Mouse (Mus musculus) spleen, adult 12 weeks (tissue): ENCODE results near the gene Flt4.

ENCODE experiments used
- DNase-seq: peaks from one replicate; pipeline ENCODE4 v3.0.0; 2022; ENCODE audit warnings: low spot score

Flt4 gene

DNA sequence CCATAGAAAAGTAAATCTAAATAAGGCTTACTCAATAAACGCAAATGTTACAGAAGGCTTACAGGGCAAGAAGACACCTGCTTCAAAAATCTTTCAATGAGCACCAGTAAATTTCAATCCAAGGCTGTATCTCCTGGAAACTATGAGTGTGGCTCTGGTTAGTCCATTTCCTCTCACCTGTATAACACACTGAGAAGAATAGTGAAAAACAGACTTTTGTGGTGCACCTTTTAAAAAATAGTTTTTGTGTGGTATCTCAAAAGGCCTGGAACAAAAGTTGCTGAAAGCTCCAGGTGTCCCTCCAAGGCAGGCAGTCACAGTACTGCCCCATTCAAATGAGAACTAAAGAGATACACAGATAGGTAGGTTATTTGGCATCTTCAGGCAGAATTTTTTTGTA is 90.0 kb downstream of the Flt4 start:
- DNase-seq, result no peak

DNA sequence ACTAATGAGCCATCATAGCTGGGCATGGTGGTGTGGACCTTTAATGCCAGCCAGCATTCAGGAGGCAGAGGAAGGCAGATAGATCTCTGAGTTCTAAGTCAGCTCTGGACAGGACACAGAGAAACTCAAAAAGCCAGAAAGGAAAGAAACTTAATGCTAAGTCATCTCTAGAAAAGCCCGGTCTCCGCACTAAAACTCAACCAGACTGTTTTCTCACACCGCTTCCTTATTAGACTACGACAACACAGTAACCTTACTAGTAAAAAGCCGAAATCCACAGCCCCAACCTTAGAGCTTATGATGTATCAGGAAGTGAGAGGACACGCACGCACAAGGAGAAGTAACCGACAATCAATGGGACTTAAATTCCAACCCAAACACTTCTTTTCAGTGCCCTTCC is 93.0 kb downstream of the Flt4 start:
- no peak for DNase-seq
